In genomic region chr4:108057247-108057646, GRCm38 (mm10) we compare ENCODE assay signal across 22 mouse cellular contexts. TPM values are rescaled to one million over a fixed set of nuclear protein-coding genes. Genes with fewer than 3 reads are reported as not detected.
"Had no signal": no experiment of that assay in that cellular context is flagged by ENCODE, and none has a peak within 500 bp of the region (broad histone marks: within the 10 kb centered on the region; RNA-seq: fewer than 3 reads in every experiment).

No protein-coding gene starts in this region.

- H3K4me2 ChIP-seq: limb, embryonic 12.5 days; limb, embryonic 15.5 days; liver, embryonic 12.5 days; liver, embryonic 15.5 days; midbrain, embryonic 11.5 days; stomach, embryonic 15.5 days had no signal

- ATAC-seq: intestine, embryonic 16.5 days; liver, embryonic 12.5 days had no signal

- H3K9ac ChIP-seq: limb, embryonic 12.5 days; limb, embryonic 15.5 days; liver, embryonic 12.5 days; liver, embryonic 15.5 days; stomach, embryonic 15.5 days had no signal

- DNase-seq: kidney, adult 18-20 months; kidney, adult 9 months; kidney, postnatal 25 days; layer of hippocampus, adult 9-11 months; left cerebral cortex, postnatal 4 days; lung, adult 2 months; lung, postnatal 14 days; lung, postnatal 4 days; midbrain, embryonic 14.5 days; spleen, adult 18-20 months; thymus, adult 18-20 months; thymus, postnatal 36 days had no signal

- H3K9me3 ChIP-seq: limb, embryonic 12.5 days; limb, embryonic 15.5 days; liver, embryonic 15.5 days; stomach, embryonic 15.5 days had no signal

- H3K4me1 ChIP-seq: limb, embryonic 12.5 days; limb, embryonic 15.5 days; liver, embryonic 15.5 days; stomach, embryonic 15.5 days had no signal

- H3K27me3 ChIP-seq: limb, embryonic 12.5 days; limb, embryonic 15.5 days; liver, embryonic 12.5 days; liver, embryonic 15.5 days; stomach, embryonic 15.5 days had no signal

- H3K27ac ChIP-seq: kidney, postnatal 0 days; limb, embryonic 12.5 days; limb, embryonic 15.5 days; liver, embryonic 12.5 days; liver, embryonic 15.5 days; stomach, embryonic 15.5 days had no signal

- H3K4me3 ChIP-seq: layer of hippocampus, adult 2 months; limb, embryonic 12.5 days; limb, embryonic 15.5 days; liver, embryonic 12.5 days; liver, embryonic 15.5 days; stomach, embryonic 15.5 days had no signal

RNA-seq across cellular contexts. Expression of gene Podn, which starts 39.0 kb away (rescaled TPM):
- total RNA-seq: megakaryocyte-erythroid progenitor cell, adult 5-6 weeks had no signal
